Mouse (Mus musculus) hindlimb bud, embryonic 11.5 days (tissue): ENCODE data around the gene Macf1.
"Not testable (repeated sequence)": the region's sequence is repeated elsewhere in the genome, so short reads cannot be mapped to it uniquely, and the experiment has no call there.

Source experiments
- DNase-seq: peaks from one replicate; pipeline ENCODE4 v3.0.0-alpha.2; 2012; ENCODE audit warnings: low read depth, low spot score; ENCODE audit errors: extremely low spot score

Gene Macf1

DNA sequence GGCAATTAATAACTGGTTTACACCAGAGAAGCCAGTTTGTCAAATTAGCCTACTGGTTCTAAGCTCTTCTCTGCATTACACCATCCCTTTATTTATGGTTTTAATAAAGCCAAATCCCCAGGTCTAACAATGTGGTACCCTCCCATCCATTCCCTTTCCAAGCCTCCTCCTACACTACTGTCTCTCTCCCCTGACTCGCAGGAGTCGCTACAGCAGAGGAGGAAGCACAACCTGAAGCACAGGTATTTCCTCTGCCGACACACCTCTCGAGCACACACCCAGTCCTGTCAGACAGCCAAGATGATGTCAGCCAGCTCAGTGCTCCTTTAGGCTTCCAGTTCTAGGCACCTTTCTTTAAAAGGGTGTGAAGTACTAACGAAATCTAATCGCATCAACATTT lies 47.0 kb downstream of the Macf1 start:
- no peak for DNase-seq

- DNase-seq: no peak
Measured at GRCm38 (mm10) chr4:123635428-123635827, 48.7 kb downstream of the Macf1 start.

GRCm38 (mm10) chr4:123634436-123634835 lies 49.7 kb downstream of the Macf1 start:
- DNase-seq: no peak

GRCm38 (mm10) chr4:123633874-123634273 lies 50.3 kb downstream of the Macf1 start:
- DNase-seq: no peak

DNA sequence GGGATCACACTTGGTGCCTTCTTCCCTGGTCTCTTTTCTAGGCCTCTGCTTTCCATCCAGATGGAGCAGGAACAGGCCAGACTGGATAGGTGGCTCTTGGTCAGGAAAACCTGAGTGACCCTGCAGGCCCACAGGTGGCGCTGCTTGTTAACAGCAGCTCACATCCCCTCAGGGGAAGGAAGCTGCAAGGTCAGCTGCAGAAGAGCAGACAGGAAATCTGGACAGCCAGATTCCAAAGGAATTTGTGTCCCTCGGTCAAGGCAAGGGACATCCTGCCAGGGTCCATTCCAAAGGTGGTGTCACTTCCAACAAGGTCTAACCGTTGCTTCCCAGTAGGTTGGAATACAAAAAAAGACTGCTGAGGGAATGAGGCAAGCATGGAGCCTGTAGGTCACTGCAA lies 50.8 kb downstream of the Macf1 start:
- peak; percentile 33 for DNase-seq

- DNase-seq: not testable (repeated sequence)
Measured at GRCm38 (mm10) chr4:123632116-123632515, 52.0 kb downstream of the Macf1 start.

- no peak for DNase-seq
Measured at GRCm38 (mm10) chr4:123631654-123632053, 52.5 kb downstream of the Macf1 start.

GRCm38 (mm10) chr4:123627683-123628082 lies 56.5 kb downstream of the Macf1 start:
- DNase-seq: no peak

DNA sequence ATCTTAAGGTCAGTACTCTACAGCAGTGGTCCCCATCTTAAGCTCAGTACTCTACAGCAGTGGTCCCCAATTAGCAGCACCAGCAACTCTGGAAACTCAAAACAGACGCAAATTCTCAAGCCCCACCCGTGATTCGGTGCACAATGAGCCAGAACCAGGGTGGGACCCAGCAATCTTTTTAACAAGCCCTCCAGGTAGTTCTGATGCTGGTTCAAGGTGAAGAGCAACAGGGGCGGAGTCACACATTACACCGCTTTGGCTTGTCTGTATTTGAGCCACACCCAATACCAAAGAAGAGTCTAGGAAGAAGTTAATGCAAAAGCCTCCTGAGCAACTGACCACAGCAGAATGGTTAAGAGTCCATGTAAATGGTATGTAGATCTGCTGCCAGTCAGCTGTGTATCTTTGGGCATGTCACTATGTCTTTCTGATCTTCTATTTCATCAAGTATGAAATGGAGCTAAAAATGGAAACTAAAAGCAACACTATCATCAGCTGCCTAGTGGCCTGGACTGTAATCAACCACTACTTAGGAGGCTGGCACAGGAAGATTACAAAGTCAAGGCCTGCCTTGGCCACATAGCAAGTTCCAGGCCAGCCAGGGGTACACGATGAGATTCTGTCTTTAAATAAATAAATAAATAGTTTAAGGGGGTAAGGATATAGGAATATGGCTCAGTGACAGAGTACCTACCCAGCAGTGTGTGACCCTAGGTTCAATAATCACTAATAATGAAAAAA lies 58.7 kb downstream of the Macf1 start:
- no peak for DNase-seq

GRCm38 (mm10) chr4:123624438-123624837 lies 59.7 kb downstream of the Macf1 start:
- no peak for DNase-seq

DNA sequence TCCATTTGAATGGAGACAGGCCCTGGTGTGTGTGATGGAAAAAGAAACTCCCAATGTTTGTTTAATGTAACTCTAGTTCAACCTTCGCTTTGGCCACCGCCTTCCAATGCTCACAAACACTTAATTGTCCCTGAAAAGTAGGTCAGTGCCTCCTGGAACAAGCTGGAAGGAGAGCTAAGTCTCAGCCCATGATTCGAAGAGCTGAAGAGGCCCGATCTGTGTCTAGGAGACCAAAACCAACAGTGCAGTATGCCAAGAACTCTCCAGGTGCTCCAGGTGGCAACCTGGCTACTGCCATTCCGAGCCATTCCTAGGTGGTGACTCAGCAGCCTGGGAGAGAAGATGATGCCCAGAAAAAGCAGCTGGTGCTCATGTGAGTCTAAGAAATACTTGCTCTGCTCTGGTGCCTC lies 60.4 kb downstream of the Macf1 start:
- no peak for DNase-seq

- no peak for DNase-seq
Measured at GRCm38 (mm10) chr4:123621732-123622131, 62.4 kb downstream of the Macf1 start.

- no peak for DNase-seq
Measured at GRCm38 (mm10) chr4:123617727-123618389, 66.3 kb downstream of the Macf1 start.

DNA sequence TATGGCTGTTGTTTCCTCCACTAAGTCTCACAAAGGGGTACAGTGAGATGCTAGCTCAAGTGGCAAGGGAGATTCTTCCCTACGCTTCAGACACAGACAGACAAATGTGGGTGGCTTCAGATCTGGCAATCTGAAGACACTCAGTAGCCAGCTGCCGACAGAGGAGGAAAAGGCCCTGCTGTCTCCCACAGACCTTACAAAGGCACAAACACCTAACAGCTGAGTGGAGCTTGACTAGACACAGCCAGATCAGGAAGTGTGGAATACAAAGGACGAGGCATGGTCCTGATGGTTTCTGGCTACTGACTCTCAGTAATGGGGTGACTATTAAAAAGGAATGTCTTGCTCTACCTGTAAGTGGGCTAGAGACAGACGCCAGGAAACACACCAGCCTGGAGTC lies 67.2 kb downstream of the Macf1 start:
- no peak for DNase-seq

GRCm38 (mm10) chr4:123616501-123616900 lies 67.7 kb downstream of the Macf1 start:
- DNase-seq: no peak

GRCm38 (mm10) chr4:123613309-123613947 lies 70.7 kb downstream of the Macf1 start:
- DNase-seq: no peak

DNA sequence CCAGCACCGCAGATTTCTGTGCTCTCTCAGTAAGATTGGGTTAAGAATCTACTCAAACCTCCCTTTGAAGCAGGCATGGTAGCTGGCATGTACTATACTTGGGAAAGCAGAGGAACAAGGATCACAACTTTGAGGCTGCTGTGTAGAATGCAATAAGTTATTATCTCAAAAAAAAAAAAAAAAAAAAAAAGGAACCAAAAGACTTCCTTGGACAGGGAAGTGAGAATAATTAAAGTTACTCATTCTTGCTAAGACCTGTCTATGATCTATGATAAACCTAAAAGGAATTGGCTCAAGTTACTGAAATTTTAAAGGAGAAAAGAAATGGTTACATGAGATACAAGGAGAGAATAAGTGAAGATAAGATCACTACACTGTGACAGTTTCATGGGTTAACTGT lies 72.2 kb downstream of the Macf1 start:
- no peak for DNase-seq

DNA sequence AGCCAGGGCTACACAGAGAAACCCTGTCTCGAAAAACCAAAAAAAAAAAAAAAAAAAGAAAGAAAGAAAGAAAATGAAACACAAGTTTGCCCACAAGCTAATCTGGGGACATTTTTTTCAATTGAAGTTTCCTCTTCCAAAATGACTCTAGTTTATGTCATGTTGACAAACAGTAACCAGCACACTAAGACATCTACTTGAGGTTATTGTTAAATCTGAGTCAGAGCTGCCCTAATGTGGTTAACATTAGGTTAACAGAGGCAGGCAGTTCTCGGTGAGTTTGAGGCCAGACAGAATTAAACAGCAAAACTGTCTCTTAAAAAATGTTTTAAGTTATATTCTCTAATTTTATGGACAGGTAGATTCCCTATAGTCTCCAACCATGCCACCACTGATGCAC lies 72.9 kb downstream of the Macf1 start:
- DNase-seq: no peak

DNA sequence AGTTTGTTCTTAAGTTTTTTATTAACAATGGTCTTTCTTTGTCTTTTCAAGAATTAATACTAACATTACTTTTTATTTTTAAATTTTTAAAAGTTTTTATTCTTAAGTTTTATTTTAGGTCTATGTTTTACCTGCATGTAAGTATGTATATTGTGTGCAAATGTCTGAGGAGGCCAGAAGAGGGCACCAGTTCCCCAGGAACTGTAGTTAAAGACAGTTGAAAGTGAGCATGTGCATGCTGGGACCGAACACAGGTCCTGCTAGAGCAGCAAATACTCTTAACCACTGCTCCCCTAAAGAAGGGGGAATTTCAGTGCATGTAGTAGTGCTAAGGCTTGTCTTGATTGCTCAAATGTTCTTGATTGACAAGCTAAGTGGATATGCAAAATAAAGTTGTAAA lies 77.0 kb downstream of the Macf1 start:
- no peak for DNase-seq

DNA sequence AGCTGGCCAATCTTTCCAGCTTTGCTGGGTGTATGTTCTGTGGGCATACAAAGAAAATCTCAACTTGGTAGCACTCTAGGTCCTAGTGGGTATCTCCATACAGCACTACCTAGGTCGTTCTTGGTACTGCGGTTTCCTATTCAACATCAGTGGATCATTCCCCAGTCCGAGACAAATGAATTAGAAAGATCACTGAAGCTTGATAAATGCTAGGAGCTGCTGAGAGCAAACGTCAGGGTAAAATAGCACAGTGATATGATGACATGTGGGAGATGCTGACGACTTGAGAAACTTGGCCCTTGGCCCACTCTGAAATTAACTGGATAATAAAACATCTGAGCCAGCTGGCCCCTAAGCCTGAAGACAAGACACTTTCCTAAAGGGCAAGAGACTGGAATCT lies 78.2 kb downstream of the Macf1 start:
- no peak for DNase-seq

GRCm38 (mm10) chr4:123605309-123605708 lies 78.9 kb downstream of the Macf1 start:
- no peak for DNase-seq

DNA sequence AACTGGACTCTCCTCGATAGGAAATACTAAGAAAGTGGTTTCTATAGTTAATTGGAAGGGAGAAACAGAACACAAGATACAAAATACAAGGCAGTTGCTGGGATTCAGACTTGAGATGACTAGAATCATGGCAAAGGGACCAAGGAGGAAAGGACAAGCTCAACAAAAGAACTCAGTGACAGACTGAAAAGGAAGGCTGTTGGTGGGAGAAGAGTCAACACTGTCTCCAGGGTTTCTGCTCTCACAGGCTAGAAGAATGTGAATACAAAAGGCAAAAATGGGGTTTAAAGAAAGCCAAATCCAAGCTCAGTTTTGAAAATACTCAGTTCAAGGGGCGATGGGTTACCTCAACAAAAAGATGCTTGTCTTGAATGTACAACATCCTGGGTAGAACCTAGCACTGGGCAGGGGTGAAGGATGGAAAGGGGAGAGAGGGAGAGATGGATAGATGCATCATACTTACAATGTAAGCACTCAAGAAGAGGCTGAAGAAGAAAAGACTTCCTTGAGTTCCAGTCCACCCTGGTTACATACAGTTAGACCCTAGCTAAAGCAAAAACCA lies 81.4 kb downstream of the Macf1 start:
- no peak for DNase-seq
